Mouse (Mus musculus): Measurements from ENCODE around the gene Pbx3. TPM values are rescaled to one million over a fixed set of nuclear protein-coding genes. Genes with fewer than 3 reads are reported as not detected.
A peak's percentile ranks its signal among the peaks of the same experiment; 100 is the strongest.

Gene Pbx3
- polyA plus RNA-seq, 1 experiment from 2014 or later: 91.8 TPM

GRCm38 (mm10) chr2:34181600-34181999, 191.3 kb downstream of the Pbx3 start:
- WGBS: 59% methylated on average over 1 of the region's 1 CpGs
- Histone ChIP-seq H3K27me3 (replicated peaks; ENCODE audit: control insufficient read depth, insufficient read depth, low read length) (no peaks in the 10 kb centered on the region), H3K27ac (ENCODE audit: low read depth, low read length) (no peak overlapping the region), H3K4me2 (ENCODE audit: low read length) (no peak overlapping the region), H3K4me3 (ENCODE audit: low read length) (no peak overlapping the region), H3K9ac (ENCODE audit: low read depth, low read length) (no peak overlapping the region), H3K4me1 (ENCODE audit: control insufficient read depth, insufficient read depth, low read depth, low read length) (peaks cover 4% of the 10 kb centered on the region), H3K9me3 (ENCODE audit: control insufficient read depth, low read length) (no peaks in the 10 kb centered on the region), H3K36me3 (ENCODE audit: control insufficient read depth, insufficient read depth, low read length) (0 out of 2 replicates have a peak, but pooled peaks cover 4% of the 10 kb centered on the region)
- ATAC-seq: no peak

- Histone ChIP-seq H3K4me1 (ENCODE audit: control insufficient read depth, insufficient read depth, low read depth, low read length) (peaks cover 4% of the 10 kb centered on the region), H3K4me2 (ENCODE audit: low read length) (no peak overlapping the region), H3K27ac (ENCODE audit: low read depth, low read length) (0 out of 2 replicates have a peak overlapping the region, but pooled peaks have one; percentile 29), H3K27me3 (replicated peaks; ENCODE audit: control insufficient read depth, insufficient read depth, low read length) (no peaks in the 10 kb centered on the region), H3K36me3 (ENCODE audit: control insufficient read depth, insufficient read depth, low read length) (0 out of 2 replicates have a peak, but pooled peaks cover 4% of the 10 kb centered on the region), H3K9me3 (ENCODE audit: control insufficient read depth, low read length) (no peaks in the 10 kb centered on the region), H3K9ac (ENCODE audit: low read depth, low read length) (no peak overlapping the region), H3K4me3 (ENCODE audit: low read length) (no peak overlapping the region)
- ATAC-seq: no peak
- 81% methylated on average over 1 of the region's 1 CpGs for WGBS
Measured at GRCm38 (mm10) chr2:34179299-34179698, 193.6 kb downstream of the Pbx3 start.

- no peak overlapping the region for H3K4me2 ChIP-seq (ENCODE audit: low read length)
- H3K36me3 ChIP-seq (ENCODE audit: control insufficient read depth, insufficient read depth, low read length): 0 out of 2 replicates have a peak, but pooled peaks cover 4% of the 10 kb centered on the region
- peaks cover 4% of the 10 kb centered on the region for H3K4me1 ChIP-seq (ENCODE audit: control insufficient read depth, insufficient read depth, low read depth, low read length)
- H3K27ac ChIP-seq (ENCODE audit: low read depth, low read length): no peak overlapping the region
- no peaks in the 10 kb centered on the region for H3K27me3 ChIP-seq (replicated peaks; ENCODE audit: control insufficient read depth, insufficient read depth, low read length)
- no peak overlapping the region for H3K4me3 ChIP-seq (ENCODE audit: low read length)
- H3K9me3 ChIP-seq (ENCODE audit: control insufficient read depth, low read length): no peaks in the 10 kb centered on the region
- ATAC-seq: no peak
- H3K9ac ChIP-seq (ENCODE audit: low read depth, low read length): no peak overlapping the region
Measured at GRCm38 (mm10) chr2:34178653-34179052, 194.3 kb downstream of the Pbx3 start.

- Histone ChIP-seq H3K27me3 (replicated peaks; ENCODE audit: control insufficient read depth, insufficient read depth, low read length) (no peaks in the 10 kb centered on the region), H3K4me1 (ENCODE audit: control insufficient read depth, insufficient read depth, low read depth, low read length) (no peaks in the 10 kb centered on the region; the same call in 1 of the 2 replicates), H3K4me2 (ENCODE audit: low read length) (no peak overlapping the region), H3K9ac (ENCODE audit: low read depth, low read length) (no peak overlapping the region), H3K9me3 (ENCODE audit: control insufficient read depth, low read length) (no peaks in the 10 kb centered on the region), H3K27ac (ENCODE audit: low read depth, low read length) (no peak overlapping the region), H3K36me3 (ENCODE audit: control insufficient read depth, insufficient read depth, low read length) (peaks cover 8% of the 10 kb centered on the region), H3K4me3 (ENCODE audit: low read length) (no peak overlapping the region)
- no peak for ATAC-seq
- WGBS: 87% methylated on average over 2 of the region's 2 CpGs
Measured at GRCm38 (mm10) chr2:34170424-34170823, 202.5 kb downstream of the Pbx3 start.

- WGBS: 90% methylated on average over 2 of the region's 2 CpGs
- no peaks in the 10 kb centered on the region for H3K9me3 ChIP-seq (ENCODE audit: control insufficient read depth, low read length)
- ATAC-seq: no peak
Measured at GRCm38 (mm10) chr2:34169626-34170025, 203.3 kb downstream of the Pbx3 start.

GRCm38 (mm10) chr2:34168191-34168590, 204.8 kb downstream of the Pbx3 start:
- Histone ChIP-seq H3K4me1 (ENCODE audit: control insufficient read depth, insufficient read depth, low read depth, low read length) (no peaks in the 10 kb centered on the region), H3K4me2 (ENCODE audit: low read length) (no peak overlapping the region), H3K27ac (ENCODE audit: low read depth, low read length) (no peak overlapping the region), H3K4me3 (ENCODE audit: low read length) (no peak overlapping the region), H3K36me3 (ENCODE audit: control insufficient read depth, insufficient read depth, low read length) (peaks cover 8% of the 10 kb centered on the region), H3K27me3 (replicated peaks; ENCODE audit: control insufficient read depth, insufficient read depth, low read length) (no peaks in the 10 kb centered on the region), H3K9me3 (ENCODE audit: control insufficient read depth, low read length) (no peaks in the 10 kb centered on the region), H3K9ac (ENCODE audit: low read depth, low read length) (no peak overlapping the region)
- no peak for ATAC-seq
- 66% methylated on average over 3 of the region's 3 CpGs for WGBS

More at GRCm38 (mm10) chr2:34169626-34170025, 203.3 kb downstream of the Pbx3 start:
- Histone ChIP-seq H3K36me3 (ENCODE audit: control insufficient read depth, insufficient read depth, low read length) (peaks cover 8% of the 10 kb centered on the region), H3K27me3 (replicated peaks; ENCODE audit: control insufficient read depth, insufficient read depth, low read length) (no peaks in the 10 kb centered on the region), H3K4me1 (ENCODE audit: control insufficient read depth, insufficient read depth, low read depth, low read length) (no peaks in the 10 kb centered on the region; the same call in 1 of the 2 replicates), H3K27ac (ENCODE audit: low read depth, low read length) (no peak overlapping the region), H3K4me2 (ENCODE audit: low read length) (no peak overlapping the region), H3K4me3 (ENCODE audit: low read length) (no peak overlapping the region), H3K9ac (ENCODE audit: low read depth, low read length) (no peak overlapping the region)

- Histone ChIP-seq H3K27ac (ENCODE audit: low read depth, low read length) (no peak overlapping the region), H3K4me2 (ENCODE audit: low read length) (no peak overlapping the region), H3K4me1 (ENCODE audit: control insufficient read depth, insufficient read depth, low read depth, low read length) (no peaks in the 10 kb centered on the region), H3K4me3 (ENCODE audit: low read length) (no peak overlapping the region), H3K9ac (ENCODE audit: low read depth, low read length) (no peak overlapping the region), H3K9me3 (ENCODE audit: control insufficient read depth, low read length) (no peaks in the 10 kb centered on the region), H3K36me3 (ENCODE audit: control insufficient read depth, insufficient read depth, low read length) (no peaks in the 10 kb centered on the region), H3K27me3 (replicated peaks; ENCODE audit: control insufficient read depth, insufficient read depth, low read length) (no peaks in the 10 kb centered on the region)
- ATAC-seq: no peak
- 91% methylated on average over 3 of the region's 3 CpGs for WGBS
Measured at GRCm38 (mm10) chr2:34162484-34162883, 210.5 kb downstream of the Pbx3 start.

- Histone ChIP-seq H3K4me3 (ENCODE audit: low read length) (no peak overlapping the region), H3K9ac (ENCODE audit: low read depth, low read length) (no peak overlapping the region), H3K4me1 (ENCODE audit: control insufficient read depth, insufficient read depth, low read depth, low read length) (no peaks in the 10 kb centered on the region), H3K36me3 (ENCODE audit: control insufficient read depth, insufficient read depth, low read length) (no peaks in the 10 kb centered on the region), H3K9me3 (ENCODE audit: control insufficient read depth, low read length) (no peaks in the 10 kb centered on the region), H3K27me3 (replicated peaks; ENCODE audit: control insufficient read depth, insufficient read depth, low read length) (no peaks in the 10 kb centered on the region), H3K4me2 (ENCODE audit: low read length) (no peak overlapping the region), H3K27ac (ENCODE audit: low read depth, low read length) (no peak overlapping the region)
- ATAC-seq: no peak
- WGBS: 75% methylated on average over 3 of the region's 3 CpGs
Measured at GRCm38 (mm10) chr2:34157746-34158145, 215.2 kb downstream of the Pbx3 start.

- H3K9ac ChIP-seq (ENCODE audit: low read depth, low read length): no peak overlapping the region
- no peak for ATAC-seq
- 65% methylated on average over 5 of the region's 5 CpGs for WGBS
Measured at GRCm38 (mm10) chr2:34154833-34155232, 218.1 kb downstream of the Pbx3 start.

GRCm38 (mm10) chr2:34153336-34153735, 219.6 kb downstream of the Pbx3 start:
- ATAC-seq: no peak
- Histone ChIP-seq H3K4me2 (ENCODE audit: low read length) (no peak overlapping the region), H3K4me1 (ENCODE audit: control insufficient read depth, insufficient read depth, low read depth, low read length) (no peaks in the 10 kb centered on the region), H3K27me3 (replicated peaks; ENCODE audit: control insufficient read depth, insufficient read depth, low read length) (no peaks in the 10 kb centered on the region), H3K36me3 (ENCODE audit: control insufficient read depth, insufficient read depth, low read length) (no peaks in the 10 kb centered on the region), H3K27ac (ENCODE audit: low read depth, low read length) (no peak overlapping the region), H3K9ac (ENCODE audit: low read depth, low read length) (no peak overlapping the region), H3K4me3 (ENCODE audit: low read length) (no peak overlapping the region), H3K9me3 (ENCODE audit: control insufficient read depth, low read length) (no peaks in the 10 kb centered on the region)
- 70% methylated on average over 6 of the region's 6 CpGs for WGBS

More at GRCm38 (mm10) chr2:34154833-34155232, 218.1 kb downstream of the Pbx3 start:
- no peaks in the 10 kb centered on the region for H3K36me3 ChIP-seq (ENCODE audit: control insufficient read depth, insufficient read depth, low read length)
- H3K4me3 ChIP-seq (ENCODE audit: low read length): no peak overlapping the region
- no peaks in the 10 kb centered on the region for H3K9me3 ChIP-seq (ENCODE audit: control insufficient read depth, low read length)
- no peaks in the 10 kb centered on the region for H3K27me3 ChIP-seq (replicated peaks; ENCODE audit: control insufficient read depth, insufficient read depth, low read length)
- no peak overlapping the region for H3K4me2 ChIP-seq (ENCODE audit: low read length)
- H3K4me1 ChIP-seq (ENCODE audit: control insufficient read depth, insufficient read depth, low read depth, low read length): no peaks in the 10 kb centered on the region
- no peak overlapping the region for H3K27ac ChIP-seq (ENCODE audit: low read depth, low read length)
